In the genomic region with DNA sequence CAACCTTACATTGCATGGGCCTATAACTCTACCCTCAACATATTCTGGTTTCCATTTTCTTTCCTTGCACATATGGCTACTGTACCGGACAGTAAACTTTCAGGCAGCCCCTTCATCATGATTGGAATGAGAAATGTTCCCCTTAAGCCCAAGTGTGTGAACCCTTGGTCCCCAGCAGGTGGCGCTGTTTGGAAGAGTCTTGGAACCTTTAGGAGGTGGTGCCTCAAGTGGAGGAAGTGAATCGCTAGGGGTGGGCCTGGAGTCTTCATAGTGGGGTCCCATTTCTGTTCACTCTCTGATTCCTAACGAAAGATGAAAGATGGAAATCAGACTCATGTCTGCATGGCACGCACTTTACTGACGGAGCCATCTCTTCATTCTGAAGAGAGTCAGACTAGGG, we compare ENCODE assay signal across 11 mouse cellular contexts.
DNase-seq lines count a peak whose midpoint lies in the region; ATAC-seq and TF ChIP-seq lines count a peak whose summit lies in the region.
"Had no signal": no experiment of that assay in that cellular context is flagged by ENCODE, and none has a peak within 500 bp of the region (broad histone marks: within the 10 kb centered on the region; RNA-seq: fewer than 3 reads in every experiment).

No protein-coding gene starts in this region.

- H3K79me2 ChIP-seq in MEL (ENCODE audit: control insufficient read depth, insufficient read depth, low read length, poor library complexity) = no peaks in the 10 kb centered on the region

- TF ChIP-seq EP300 in MEL (IDR thresholded peaks at IDR 0.05; ENCODE audit: low read depth in 1 of 2, low read length in 2 of 2) = no peak

- peak; percentile 57 for TF ChIP-seq CTCF in intestine, postnatal 0 days (IDR thresholded peaks at IDR 0.05; ENCODE audit: low read depth)
- peak; percentile 67 to 79 (median 69) for TF ChIP-seq CTCF in MEL (IDR thresholded peaks at IDR 0.05 in 2 of 3, conservative IDR thresholded peaks at IDR 0.05 in 1 of 3; ENCODE audit: control insufficient read depth in 1 of 3, insufficient read depth in 1 of 3, low read depth in 2 of 3, low read length in 3 of 3, poor library complexity in 1 of 3, severe bottlenecking in 1 of 3)

- H3K4me1 ChIP-seq in intestine, postnatal 0 days (replicated peaks; ENCODE audit: control insufficient read depth, insufficient read depth, low read length) = no peaks in the 10 kb centered on the region
- H3K4me1 ChIP-seq in intestine, embryonic 15.5 days (replicated peaks) = no peaks in the 10 kb centered on the region
- H3K4me1 ChIP-seq in MEL (ENCODE audit: control insufficient read depth in 1 of 2, insufficient read depth in 2 of 2, low read length in 2 of 2) = no peaks in the 10 kb centered on the region

- H3K27me3 ChIP-seq in intestine, postnatal 0 days (replicated peaks; ENCODE audit: control insufficient read depth, insufficient read depth, low read length) = no peaks in the 10 kb centered on the region
- no peaks in the 10 kb centered on the region for H3K27me3 ChIP-seq in intestine, embryonic 15.5 days (replicated peaks)
- H3K27me3 ChIP-seq in MEL (ENCODE audit: control insufficient read depth in 1 of 2, insufficient read depth in 2 of 2, low read length in 2 of 2) = no peaks in the 10 kb centered on the region; a peak in 1 of 4 replicates

- peak; percentile 15; the same call in 1 of the 2 replicates for TF ChIP-seq RAD21 in MEL (IDR thresholded peaks at IDR 0.05; ENCODE audit: low read depth, low read length)

- DNase-seq in A20 (ENCODE audit: low read depth, low spot score) (peak; percentile 56), MEL (ENCODE audit: low read depth, low spot score) (peak; percentile 58)
- DNase-seq in yolk sac, embryonic 10.5 days (ENCODE audit: low spot score) = no peak
- no peak for DNase-seq in right cerebral cortex, adult 2 months (ENCODE audit: low spot score in 2 of 2)
- DNase-seq: layer of hippocampus, adult 9-11 months had no signal

- no peaks in the 10 kb centered on the region for H3K36me3 ChIP-seq in intestine, postnatal 0 days (ENCODE audit: control insufficient read depth, insufficient read depth)
- H3K36me3 ChIP-seq in intestine, embryonic 15.5 days = no peaks in the 10 kb centered on the region
- no peaks in the 10 kb centered on the region for H3K36me3 ChIP-seq in MEL (ENCODE audit: control insufficient read depth in 1 of 2, insufficient read depth in 2 of 2, low read length in 2 of 2)

- WGBS in intestine, postnatal 0 days = 77% methylated on average over 6 of the region's 6 CpGs
- WGBS in intestine, embryonic 15.5 days = 80% methylated on average over 6 of the region's 6 CpGs

- no peaks in the 10 kb centered on the region for H3K9me3 ChIP-seq in intestine, postnatal 0 days (ENCODE audit: control insufficient read depth)
- no peaks in the 10 kb centered on the region for H3K9me3 ChIP-seq in intestine, embryonic 15.5 days
- H3K9me3 ChIP-seq in MEL (replicated peaks; ENCODE audit: insufficient read depth, low read length) = no peaks in the 10 kb centered on the region

- H3K27ac ChIP-seq in intestine, postnatal 0 days (ENCODE audit: low read depth, low read length) = no peak overlapping the region
- no peak overlapping the region for H3K27ac ChIP-seq in intestine, embryonic 15.5 days
- no peak overlapping the region for H3K27ac ChIP-seq in MEL (ENCODE audit: control insufficient read depth, low read depth, low read length)
- H3K27ac ChIP-seq: hindbrain, embryonic 14.5 days had no signal

- H3K4me3 ChIP-seq in intestine, postnatal 0 days (ENCODE audit: low read depth, low read length) = no peak overlapping the region
- H3K4me3 ChIP-seq in intestine, embryonic 15.5 days (replicated peaks) = no peak overlapping the region
- H3K4me3 ChIP-seq in MEL (ENCODE audit: control insufficient read depth in 1 of 2, insufficient read depth in 1 of 2, low read depth in 2 of 2, low read length in 2 of 2) = no peak overlapping the region
- H3K4me3 ChIP-seq: myocyte had no signal

- H3K4me2 ChIP-seq in intestine, postnatal 0 days (replicated peaks; ENCODE audit: low read depth) = no peak overlapping the region
- no peak overlapping the region for H3K4me2 ChIP-seq in intestine, embryonic 15.5 days (replicated peaks)
- H3K4me2 ChIP-seq: hindbrain, embryonic 14.5 days had no signal

- ATAC-seq in intestine, postnatal 0 days = no peak
- ATAC-seq in intestine, embryonic 15.5 days = no peak
- peak; percentile 76 for ATAC-seq in granulocyte monocyte progenitor cell, adult 5-6 weeks (replicated peaks; ENCODE audit: poor library complexity, severe bottlenecking)
- ATAC-seq in frontal cortex, adult (ENCODE audit: low TSS enrichment) = no peak

- no peak for TF ChIP-seq POLR2A in MEL (IDR thresholded peaks at IDR 0.05; ENCODE audit: control insufficient read depth in 1 of 2, insufficient read depth in 1 of 2, low read depth in 1 of 2, low read length in 2 of 2, poor library complexity in 1 of 2)

- H3K9ac ChIP-seq in intestine, postnatal 0 days (ENCODE audit: low read depth, low read length) = no peak overlapping the region
- H3K9ac ChIP-seq in intestine, embryonic 15.5 days = no peak overlapping the region
- H3K9ac ChIP-seq in MEL (ENCODE audit: control insufficient read depth, low read depth, low read length, poor library complexity, severe bottlenecking) = no peak overlapping the region
- H3K9ac ChIP-seq: hindbrain, embryonic 14.5 days had no signal

TF ChIP-seq in MEL, 35 proteins besides CTCF, POLR2A, EP300 and RAD21:
- no peak for TF ChIP-seq JUND (IDR thresholded peaks at IDR 0.05; ENCODE audit: low read depth, low read length)
- TF ChIP-seq SMC3 (IDR thresholded peaks at IDR 0.05; ENCODE audit: low read depth, low read length) = peak; percentile 46

Comparison
In these comparisons a context has a peak if more than half of its experiments do, and no peak if none do; other contexts are left out.
1. DNase-seq: peak in A20 (single experiment) and MEL (single experiment); none in yolk sac, embryonic 10.5 days (single experiment) and right cerebral cortex, adult 2 months (0 of 2).